Comparison of ENCODE assay signal across 8 mouse cellular contexts in the genomic region with DNA sequence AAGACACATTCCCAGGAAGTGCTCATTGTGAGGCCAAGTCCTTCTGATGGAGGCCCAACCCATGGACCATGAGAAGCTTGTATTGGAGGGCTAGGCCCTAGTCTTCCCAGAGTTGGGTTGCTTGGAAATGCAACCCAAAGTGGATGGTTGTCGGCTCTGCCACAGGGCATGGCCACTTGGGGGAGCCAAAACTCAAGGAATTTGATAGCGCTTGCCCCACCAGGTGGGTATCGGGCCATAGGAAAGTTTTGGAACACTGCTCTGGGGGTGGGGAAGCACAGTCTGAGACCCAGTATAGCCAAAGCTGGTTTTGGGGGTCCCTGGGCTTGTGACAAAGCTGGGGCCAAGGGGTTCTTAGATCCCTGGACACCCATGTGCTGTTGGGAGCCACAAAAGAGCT. TPM values are rescaled to one million over a fixed set of nuclear protein-coding genes. Genes with fewer than 3 reads are reported as not detected.
DNase-seq lines count a peak whose midpoint lies in the region; ATAC-seq and TF ChIP-seq lines count a peak whose summit lies in the region.

No protein-coding gene starts in this region.

- no peak overlapping the region for H3K27ac ChIP-seq in hindbrain, embryonic 14.5 days
- no peak overlapping the region for H3K27ac ChIP-seq in hindbrain, embryonic 12.5 days
- no peak overlapping the region for H3K27ac ChIP-seq in limb, embryonic 14.5 days (replicated peaks; ENCODE audit: low read depth, low read length)

- no peaks in the 10 kb centered on the region for H3K36me3 ChIP-seq in hindbrain, embryonic 14.5 days (replicated peaks; ENCODE audit: control insufficient read depth, insufficient read depth)
- H3K36me3 ChIP-seq in hindbrain, embryonic 12.5 days, result no peaks in the 10 kb centered on the region
- H3K36me3 ChIP-seq in limb, embryonic 14.5 days (ENCODE audit: control insufficient read depth, insufficient read depth, low read length), result no peaks in the 10 kb centered on the region

- TF ChIP-seq POLR2A in limb, embryonic 14.5 days (IDR thresholded peaks at IDR 0.05; ENCODE audit: borderline replicate concordance, extremely low read depth, insufficient read depth, insufficient read length), result no peak

- WGBS in hindbrain, embryonic 14.5 days, result 31% methylated on average over 3 of the region's 3 CpGs
- WGBS in hindbrain, embryonic 12.5 days, result 23% methylated on average over 3 of the region's 3 CpGs
- WGBS in limb, embryonic 14.5 days, result 25% methylated on average over 3 of the region's 3 CpGs

- peak; percentile 36 for DNase-seq in hindbrain, embryonic 14.5 days (ENCODE audit: low spot score)
- peak; percentile 29 for DNase-seq in CD4-positive helper T cell, adult 2 months (ENCODE audit: low read depth, low spot score)
- DNase-seq in NIH3T3 (ENCODE audit: low read depth), result peak; percentile 69
- peak; percentile 5 for DNase-seq in forelimb bud, embryonic 11.5 days (ENCODE audit: low read depth, low spot score)
- DNase-seq in limb, embryonic 14.5 days (ENCODE audit: low spot score), result peak; percentile 47
- DNase-seq in testis, postnatal 10 days (ENCODE audit: low spot score), result peak; percentile 67
- DNase-seq in cerebellum, adult 11 months, result no peak

- H3K27me3 ChIP-seq in hindbrain, embryonic 14.5 days (ENCODE audit: control insufficient read depth, insufficient read depth, low read length), result no peaks in the 10 kb centered on the region
- no peaks in the 10 kb centered on the region for H3K27me3 ChIP-seq in hindbrain, embryonic 12.5 days
- no peaks in the 10 kb centered on the region for H3K27me3 ChIP-seq in limb, embryonic 14.5 days (ENCODE audit: control insufficient read depth, insufficient read depth, low read length)

- H3K9ac ChIP-seq in hindbrain, embryonic 14.5 days, result no peak overlapping the region
- H3K9ac ChIP-seq in hindbrain, embryonic 12.5 days, result no peak overlapping the region
- no peak overlapping the region for H3K9ac ChIP-seq in limb, embryonic 14.5 days (ENCODE audit: low read depth, low read length, severe bottlenecking)

- ATAC-seq in hindbrain, embryonic 14.5 days (ENCODE audit: low FRiP score), result no peak
- no peak for ATAC-seq in hindbrain, embryonic 12.5 days (ENCODE audit: low FRiP score)
- no peak for ATAC-seq in limb, embryonic 14.5 days (ENCODE audit: low FRiP score, low read depth)

- no peak overlapping the region for H3K4me2 ChIP-seq in hindbrain, embryonic 14.5 days (replicated peaks)
- no peak overlapping the region for H3K4me2 ChIP-seq in hindbrain, embryonic 12.5 days (replicated peaks)
- no peak overlapping the region for H3K4me2 ChIP-seq in limb, embryonic 14.5 days (replicated peaks; ENCODE audit: low read depth, low read length, severe bottlenecking)

- no peaks in the 10 kb centered on the region for H3K4me1 ChIP-seq in hindbrain, embryonic 14.5 days (replicated peaks; ENCODE audit: control insufficient read depth, insufficient read depth, low read length)
- no peaks in the 10 kb centered on the region for H3K4me1 ChIP-seq in hindbrain, embryonic 12.5 days
- H3K4me1 ChIP-seq in limb, embryonic 14.5 days (ENCODE audit: control insufficient read depth, insufficient read depth, low read length), result no peaks in the 10 kb centered on the region

- H3K4me3 ChIP-seq in hindbrain, embryonic 14.5 days (replicated peaks; ENCODE audit: low read length), result no peak overlapping the region
- no peak overlapping the region for H3K4me3 ChIP-seq in hindbrain, embryonic 12.5 days
- no peak overlapping the region for H3K4me3 ChIP-seq in limb, embryonic 14.5 days (replicated peaks; ENCODE audit: low read length)

- peaks cover 43% of the 10 kb centered on the region for H3K9me3 ChIP-seq in hindbrain, embryonic 14.5 days (ENCODE audit: control insufficient read depth, low read length)
- peaks cover 27% of the 10 kb centered on the region for H3K9me3 ChIP-seq in hindbrain, embryonic 12.5 days (replicated peaks)
- no peaks in the 10 kb centered on the region for H3K9me3 ChIP-seq in limb, embryonic 14.5 days (ENCODE audit: control insufficient read depth, low read length)

RNA-seq across cellular contexts. Expression of gene Crlf2, which starts 42.3 kb away (rescaled TPM):
- polyA plus RNA-seq in hindbrain, embryonic 14.5 days (2014; fragmentation: Nextera tagmentation; extraction: Ambion mirVana), result 13.5 and 16.5 TPM in 2 replicates
- polyA plus RNA-seq in hindbrain, embryonic 12.5 days (2016; fragmentation: Nextera tagmentation; extraction: Ambion mirVana), result 8.8 and 9.0 TPM in 2 replicates
- 22.1 and 35.5 TPM in 2 replicates for polyA plus RNA-seq in limb, embryonic 14.5 days (2012; rRNA removed)
- polyA plus RNA-seq in limb, embryonic 14.5 days (2014; fragmentation: Nextera tagmentation; extraction: Ambion mirVana), result 9.1 and 11.0 TPM in 2 replicates
